Mouse (Mus musculus): ENCODE data around the gene Gpr152. TPM values are rescaled to one million over a fixed set of nuclear protein-coding genes. Genes with fewer than 3 reads are reported as not detected.

The Gpr152 gene
- polyA plus RNA-seq, 1 experiment from 2014 or later: not detected

DNA sequence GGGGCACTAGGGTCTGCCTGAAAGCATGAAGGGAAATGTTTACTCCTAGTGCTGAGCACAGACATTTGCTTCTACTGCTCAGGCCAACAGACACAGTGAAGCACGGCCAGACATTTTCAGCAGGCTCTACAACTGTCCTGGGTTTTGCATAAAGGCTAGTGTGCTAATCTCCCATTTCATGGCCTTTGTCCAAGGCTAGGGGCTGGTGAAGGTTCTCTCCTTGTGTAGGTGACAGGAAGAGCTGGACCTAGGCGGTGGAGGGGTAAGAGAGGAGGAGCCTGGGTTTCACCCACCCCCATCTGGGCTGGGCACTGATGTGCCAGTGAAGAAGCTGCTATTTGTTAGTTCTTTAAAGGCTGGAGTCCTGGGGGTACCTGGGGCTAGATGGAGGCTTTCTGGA lies 25.1 kb downstream of the Gpr152 start:
- H3K9me3 ChIP-seq (ENCODE audit: low read length): no peaks in the 10 kb centered on the region
- no peak overlapping the region for H3K9ac ChIP-seq (replicated peaks; ENCODE audit: low read length)
- H3K27me3 ChIP-seq (ENCODE audit: insufficient read depth, low read length): no peaks in the 10 kb centered on the region
- no peak overlapping the region for H3K4me3 ChIP-seq (ENCODE audit: low read length)
- peaks cover 10% of the 10 kb centered on the region for H3K36me3 ChIP-seq (ENCODE audit: insufficient read depth, low read length)
- H3K4me1 ChIP-seq (ENCODE audit: insufficient read depth, low read length): peaks cover 11% of the 10 kb centered on the region
- ATAC-seq (ENCODE audit: low FRiP score, low TSS enrichment): no peak
- WGBS: 84% methylated on average over 2 of the region's 2 CpGs
- H3K27ac ChIP-seq (ENCODE audit: low read length): no peak overlapping the region; the same call in 1 of the 2 replicates
- no peak overlapping the region for H3K4me2 ChIP-seq (replicated peaks; ENCODE audit: low read depth, low read length)

- peaks cover 27% of the 10 kb centered on the region for H3K4me1 ChIP-seq (ENCODE audit: insufficient read depth, low read length)
- no peak overlapping the region for H3K9ac ChIP-seq (replicated peaks; ENCODE audit: low read length)
- no peak for ATAC-seq (ENCODE audit: low FRiP score, low TSS enrichment)
- H3K4me2 ChIP-seq (replicated peaks; ENCODE audit: low read depth, low read length): no peak overlapping the region
- H3K27ac ChIP-seq (ENCODE audit: low read length): no peak overlapping the region
- H3K36me3 ChIP-seq (ENCODE audit: insufficient read depth, low read length): no peaks in the 10 kb centered on the region
- H3K4me3 ChIP-seq (ENCODE audit: low read length): no peak overlapping the region
- no peaks in the 10 kb centered on the region for H3K27me3 ChIP-seq (ENCODE audit: insufficient read depth, low read length)
- WGBS: 78% methylated on average over 9 of the region's 9 CpGs
- no peaks in the 10 kb centered on the region for H3K9me3 ChIP-seq (ENCODE audit: low read length)
These were observed 27.3 kb downstream of the Gpr152 start for GRCm38 (mm10) chr19:4166678-4167476.

DNA sequence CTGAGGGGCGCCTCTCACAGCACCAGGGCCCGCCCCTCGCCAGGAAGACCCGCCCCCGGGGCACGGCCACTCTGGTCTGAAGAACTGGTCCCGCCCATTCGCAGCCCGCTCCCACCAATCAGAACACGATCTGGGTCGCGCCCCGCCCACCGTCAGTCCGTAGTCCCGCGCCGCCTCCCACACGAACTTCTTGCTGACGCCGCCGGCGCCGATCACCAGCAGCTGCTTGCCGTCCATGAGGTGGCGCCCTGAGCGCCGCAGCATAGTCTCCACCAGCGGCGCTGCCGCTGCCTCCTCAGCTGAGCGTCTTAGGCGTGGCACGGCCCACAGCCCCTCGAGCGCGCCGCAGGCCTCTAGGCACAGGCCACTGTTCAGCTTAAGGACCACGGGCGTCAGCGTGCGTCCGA lies 29.8 kb downstream of the Gpr152 start:
- Histone ChIP-seq H3K9me3 (ENCODE audit: low read length) (no peaks in the 10 kb centered on the region), H3K4me3 (ENCODE audit: low read length) (peak overlapping the region; percentile 50), H3K27ac (ENCODE audit: low read length) (peak overlapping the region; percentile 74), H3K4me2 (replicated peaks; ENCODE audit: low read depth, low read length) (peak overlapping the region; percentile 85), H3K27me3 (ENCODE audit: insufficient read depth, low read length) (no peaks in the 10 kb centered on the region), H3K9ac (replicated peaks; ENCODE audit: low read length) (peak overlapping the region; percentile 88), H3K4me1 (ENCODE audit: insufficient read depth, low read length) (peaks cover 29% of the 10 kb centered on the region), H3K36me3 (ENCODE audit: insufficient read depth, low read length) (no peaks in the 10 kb centered on the region)
- under 1% methylated on average over 43 of the region's 43 CpGs for WGBS
- ATAC-seq (ENCODE audit: low FRiP score, low TSS enrichment): peak; percentile 96

DNA sequence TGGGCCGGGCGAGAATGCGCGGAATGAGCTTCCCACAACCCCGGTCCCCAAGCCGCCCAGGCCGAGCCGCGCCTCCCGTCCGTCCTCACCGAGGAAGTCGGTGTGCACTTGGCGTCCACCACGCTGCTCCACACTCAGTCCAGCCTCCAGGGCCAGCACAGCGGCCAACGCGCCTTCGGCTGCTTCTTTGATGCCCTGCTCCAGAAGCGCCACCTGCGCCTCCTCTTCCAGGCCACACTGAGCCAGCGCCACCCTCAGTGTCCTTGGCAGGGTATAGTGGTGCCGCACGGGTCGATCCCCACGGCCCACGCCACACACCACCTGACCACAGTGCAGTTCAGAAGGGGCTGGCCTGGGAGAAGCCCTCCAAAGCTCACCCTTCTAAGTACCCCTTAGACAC lies 30.2 kb downstream of the Gpr152 start:
- H3K27ac ChIP-seq (ENCODE audit: low read length): peak overlapping the region; percentile 74
- H3K9ac ChIP-seq (replicated peaks; ENCODE audit: low read length): peak overlapping the region; percentile 88
- ATAC-seq (ENCODE audit: low FRiP score, low TSS enrichment): peak; percentile 58
- H3K27me3 ChIP-seq (ENCODE audit: insufficient read depth, low read length): no peaks in the 10 kb centered on the region
- H3K36me3 ChIP-seq (ENCODE audit: insufficient read depth, low read length): no peaks in the 10 kb centered on the region
- H3K9me3 ChIP-seq (ENCODE audit: low read length): no peaks in the 10 kb centered on the region
- WGBS: 3% methylated on average over 27 of the region's 27 CpGs
- peak overlapping the region; percentile 85 for H3K4me2 ChIP-seq (replicated peaks; ENCODE audit: low read depth, low read length)
- peaks cover 29% of the 10 kb centered on the region for H3K4me1 ChIP-seq (ENCODE audit: insufficient read depth, low read length)
- H3K4me3 ChIP-seq (ENCODE audit: low read length): peak overlapping the region; percentile 50

GRCm38 (mm10) chr19:4170723-4171392 lies 31.3 kb downstream of the Gpr152 start:
- no peak overlapping the region for H3K4me2 ChIP-seq (replicated peaks; ENCODE audit: low read depth, low read length)
- no peak overlapping the region for H3K4me3 ChIP-seq (ENCODE audit: low read length)
- H3K9ac ChIP-seq (replicated peaks; ENCODE audit: low read length): peak overlapping the region; percentile 88; the same call in 1 of the 2 replicates

GRCm38 (mm10) chr19:4171393-4172290 lies 32.1 kb downstream of the Gpr152 start:
- Histone ChIP-seq H3K27me3 (ENCODE audit: insufficient read depth, low read length) (no peaks in the 10 kb centered on the region), H3K9ac (replicated peaks; ENCODE audit: low read length) (peak overlapping the region; percentile 29; the same call in 1 of the 2 replicates), H3K4me1 (ENCODE audit: insufficient read depth, low read length) (peaks cover 40% of the 10 kb centered on the region), H3K4me2 (replicated peaks; ENCODE audit: low read depth, low read length) (no peak overlapping the region), H3K4me3 (ENCODE audit: low read length) (no peak overlapping the region), H3K36me3 (ENCODE audit: insufficient read depth, low read length) (no peaks in the 10 kb centered on the region), H3K9me3 (ENCODE audit: low read length) (no peaks in the 10 kb centered on the region), H3K27ac (ENCODE audit: low read length) (no peak overlapping the region)
- no peak for ATAC-seq (ENCODE audit: low FRiP score, low TSS enrichment)
- WGBS: 59% methylated on average over 13 of the region's 13 CpGs

More at GRCm38 (mm10) chr19:4170723-4171392, 31.3 kb downstream of the Gpr152 start:
- H3K36me3 ChIP-seq (ENCODE audit: insufficient read depth, low read length): no peaks in the 10 kb centered on the region
- H3K27me3 ChIP-seq (ENCODE audit: insufficient read depth, low read length): no peaks in the 10 kb centered on the region
- H3K27ac ChIP-seq (ENCODE audit: low read length): no peak overlapping the region
- peaks cover 38% of the 10 kb centered on the region for H3K4me1 ChIP-seq (ENCODE audit: insufficient read depth, low read length)
- ATAC-seq (ENCODE audit: low FRiP score, low TSS enrichment): no peak
- 79% methylated on average over 10 of the region's 10 CpGs for WGBS
- no peaks in the 10 kb centered on the region for H3K9me3 ChIP-seq (ENCODE audit: low read length)

DNA sequence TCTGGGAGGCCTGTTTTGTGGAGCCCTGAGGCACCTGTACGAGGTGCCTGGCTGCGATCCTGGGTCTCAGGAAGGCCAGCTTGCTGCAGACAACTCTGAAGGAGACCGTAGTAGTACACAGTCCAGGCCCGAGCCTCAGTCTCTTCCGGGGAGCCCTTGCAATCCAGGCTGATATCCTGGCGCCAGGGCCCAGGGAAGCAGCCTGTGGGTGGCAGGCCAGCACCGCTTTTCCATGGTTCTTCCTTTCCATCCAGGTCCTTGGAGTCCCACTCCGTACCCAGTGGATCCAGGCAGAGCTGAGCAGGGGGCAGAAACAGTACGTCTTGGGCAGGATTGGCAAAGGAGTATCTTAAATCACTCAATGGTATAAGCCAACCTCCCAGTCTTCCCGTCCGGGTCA lies 33.3 kb downstream of the Gpr152 start:
- Histone ChIP-seq H3K4me3 (ENCODE audit: low read length) (no peak overlapping the region), H3K36me3 (ENCODE audit: insufficient read depth, low read length) (no peaks in the 10 kb centered on the region), H3K9ac (replicated peaks; ENCODE audit: low read length) (peak overlapping the region; percentile 32; the same call in 1 of the 2 replicates), H3K27me3 (ENCODE audit: insufficient read depth, low read length) (no peaks in the 10 kb centered on the region), H3K27ac (ENCODE audit: low read length) (no peak overlapping the region), H3K4me2 (replicated peaks; ENCODE audit: low read depth, low read length) (no peak overlapping the region), H3K9me3 (ENCODE audit: low read length) (no peaks in the 10 kb centered on the region), H3K4me1 (ENCODE audit: insufficient read depth, low read length) (peaks cover 40% of the 10 kb centered on the region)
- no peak for ATAC-seq (ENCODE audit: low FRiP score, low TSS enrichment)
- WGBS: 57% methylated on average over 11 of the region's 11 CpGs

- H3K27ac ChIP-seq (ENCODE audit: low read length): no peak within 1 kb of the TSS
- no peaks in the 10 kb centered on the region for H3K9me3 ChIP-seq (ENCODE audit: low read length)
- no peaks in the 10 kb centered on the region for H3K36me3 ChIP-seq (ENCODE audit: insufficient read depth, low read length)
- H3K4me1 ChIP-seq (ENCODE audit: insufficient read depth, low read length): peaks cover 31% of the 10 kb centered on the region
- peak within 1 kb of the TSS; percentile 53 for H3K4me2 ChIP-seq (replicated peaks; ENCODE audit: low read depth, low read length)
- H3K4me3 ChIP-seq (ENCODE audit: low read length): peak within 1 kb of the TSS; percentile 22
- 2% methylated on average over 11 of the region's 11 CpGs for WGBS
- H3K27me3 ChIP-seq (ENCODE audit: insufficient read depth, low read length): no peaks in the 10 kb centered on the region
- ATAC-seq (ENCODE audit: low FRiP score, low TSS enrichment): peak; percentile 66; the same call in 1 of the 2 replicates
- peak within 1 kb of the TSS; percentile 49 for H3K9ac ChIP-seq (replicated peaks; ENCODE audit: low read length)
These were observed 35.9 kb downstream of the Gpr152 start, which contains the start of gene Carns1 for GRCm38 (mm10) chr19:4175368-4175947. Gene Carns1 (minus strand): TSS chr19:4175479.

GRCm38 (mm10) chr19:4180411-4180810 lies 40.8 kb downstream of the Gpr152 start:
- no peak for ATAC-seq (ENCODE audit: low FRiP score, low TSS enrichment)
- WGBS: 87% methylated on average over 7 of the region's 7 CpGs
- no peaks in the 10 kb centered on the region for H3K27me3 ChIP-seq (ENCODE audit: insufficient read depth, low read length)
- no peak overlapping the region for H3K4me3 ChIP-seq (ENCODE audit: low read length)
- no peak overlapping the region for H3K4me2 ChIP-seq (replicated peaks; ENCODE audit: low read depth, low read length)
- H3K4me1 ChIP-seq (ENCODE audit: insufficient read depth, low read length): peaks cover 25% of the 10 kb centered on the region
- no peak overlapping the region for H3K9ac ChIP-seq (replicated peaks; ENCODE audit: low read length)
- H3K27ac ChIP-seq (ENCODE audit: low read length): no peak overlapping the region
- no peaks in the 10 kb centered on the region for H3K9me3 ChIP-seq (ENCODE audit: low read length)
- H3K36me3 ChIP-seq (ENCODE audit: insufficient read depth, low read length): no peaks in the 10 kb centered on the region
